Mouse (Mus musculus): Measurements from ENCODE around the gene Mycl.

- TF ChIP-seq GATA1 (IDR thresholded peaks at IDR 0.05; ENCODE audit: low read length): no peak
- no peak for TF ChIP-seq TAL1 (IDR thresholded peaks at IDR 0.05; ENCODE audit: low read length)
Observed at GRCm38 (mm10) chr4:123013949-123014406, 18.5 kb downstream of the Mycl start.
